Mouse (Mus musculus) megakaryocyte, adult 5-6 weeks (primary cell): ENCODE data around the gene Mgat4a. TPM values are rescaled to one million over a fixed set of nuclear protein-coding genes. Genes with fewer than 3 reads are reported as not detected.

Source experiments
- ATAC-seq: 2 replicates; pipeline ENCODE4 v1.8.0; 2016; ENCODE audit warnings: mild to moderate bottlenecking, inconsistent platforms; ENCODE audit not compliant: poor library complexity, severe bottlenecking
- total RNA-seq, 2 experiments: library from RNA; stranded (forward) in 1 of 2; stranded (reverse) in 1 of 2; fragments of 153-499, 151-499 nt in 1 of 2; fragments of 221-1000, 200-1000 nt in 1 of 2; gene quantifications; 2 replicates each; pipeline versions ENCODE4 v1.2.3 to v1.2.4; 2015 to 2017

The Mgat4a gene
- total RNA-seq, 2 experiments from 2014 or later: 3.5 to 5.5 TPM

DNA sequence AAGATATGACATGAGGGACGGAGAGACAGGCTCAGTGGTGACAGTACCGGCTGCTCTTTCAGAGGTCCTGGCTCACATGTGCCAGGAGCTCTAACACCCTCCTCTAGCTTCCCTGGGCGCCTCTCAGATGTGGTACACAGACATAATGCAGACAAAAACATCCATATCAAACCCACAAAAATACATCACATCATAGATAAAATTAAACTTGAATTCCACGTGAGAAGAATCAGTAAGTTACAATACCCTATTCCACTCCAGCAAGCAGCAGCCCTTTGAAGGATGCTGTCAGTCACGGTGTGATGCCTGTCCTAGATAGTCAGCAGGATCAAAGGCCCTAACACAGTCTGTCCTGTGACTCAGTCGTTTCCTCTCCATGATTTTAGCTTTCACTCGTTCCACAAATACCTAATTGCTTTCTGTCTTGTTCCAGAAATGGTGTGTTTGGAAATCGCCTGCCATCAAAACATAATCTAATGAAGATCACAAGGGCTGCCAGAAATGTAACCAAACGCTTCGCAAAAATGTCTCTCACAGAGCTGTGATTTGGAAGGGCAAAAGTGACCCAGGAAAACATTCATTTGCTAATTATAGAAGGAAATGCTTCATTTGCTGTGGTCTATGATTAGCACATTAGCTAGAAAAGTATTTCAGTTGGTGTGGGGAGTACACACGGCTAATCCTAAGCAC lies 44.1 kb downstream of the Mgat4a start:
- no peak for ATAC-seq

GRCm38 (mm10) chr1:37495698-37496321 lies 45.0 kb downstream of the Mgat4a start:
- peak; percentile 71 for ATAC-seq

DNA sequence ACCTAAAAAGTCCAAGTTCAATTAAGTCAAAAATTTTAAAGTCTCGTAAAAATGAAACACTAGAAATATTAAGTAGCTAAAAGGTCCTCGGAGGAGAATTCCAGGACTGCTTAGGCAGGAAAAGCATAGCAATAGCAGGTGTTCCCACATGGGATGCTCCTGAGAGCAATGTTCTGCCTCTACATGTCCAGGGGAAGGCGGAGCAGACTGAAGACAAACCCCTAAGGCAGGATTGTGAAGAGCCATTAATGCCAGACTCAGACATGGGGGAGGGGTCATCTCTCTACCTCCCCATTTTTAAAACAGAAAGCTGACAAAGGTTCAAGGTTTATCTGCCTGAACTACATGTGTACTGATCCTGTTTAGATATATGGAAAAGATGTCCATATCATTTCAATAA lies 45.7 kb downstream of the Mgat4a start:
- no peak for ATAC-seq

DNA sequence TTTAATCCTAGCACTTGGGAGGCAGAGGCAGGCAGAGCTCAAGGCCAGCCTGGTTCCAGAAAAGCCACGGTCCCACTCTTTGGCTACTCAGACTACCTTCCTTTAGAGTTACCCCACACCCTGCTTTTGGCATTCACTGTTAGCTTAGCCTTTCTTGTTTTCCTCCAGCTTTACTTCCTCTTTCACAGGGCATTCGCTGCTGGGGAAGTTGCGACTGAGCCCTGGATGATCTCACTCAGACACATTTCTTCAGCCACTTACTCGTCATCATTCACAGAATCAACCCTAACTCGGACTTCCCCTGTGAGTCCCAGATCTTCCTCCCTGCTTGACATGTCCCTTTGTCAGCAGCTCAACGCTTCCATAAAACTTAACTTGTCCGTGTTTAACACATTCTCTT lies 49.1 kb downstream of the Mgat4a start:
- peak; percentile 87 for ATAC-seq

DNA sequence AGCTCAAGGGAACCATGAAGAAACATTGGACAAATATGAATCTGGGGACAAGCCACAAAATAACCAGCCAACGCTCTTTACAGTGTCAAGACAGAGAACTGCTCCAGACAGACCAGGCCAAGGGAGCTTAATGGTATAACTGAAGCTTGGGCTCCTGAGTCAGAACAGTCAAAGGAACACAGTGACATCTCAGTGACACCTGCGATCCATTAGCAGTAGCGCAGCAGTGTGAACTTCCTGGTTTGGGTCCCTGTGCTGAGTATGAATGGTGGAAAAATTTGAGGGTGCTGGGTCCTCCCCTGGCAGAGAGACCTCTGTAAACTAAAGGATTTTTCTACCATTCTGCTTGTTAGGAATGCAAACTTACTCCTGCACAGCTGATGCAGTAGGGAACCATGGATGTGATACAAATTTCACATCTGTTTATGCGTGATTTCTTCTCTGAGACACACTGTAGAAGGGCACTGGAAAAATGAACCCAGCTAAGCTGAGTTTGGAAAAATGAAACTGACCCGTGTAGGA lies 50.1 kb downstream of the Mgat4a start:
- ATAC-seq: no peak

DNA sequence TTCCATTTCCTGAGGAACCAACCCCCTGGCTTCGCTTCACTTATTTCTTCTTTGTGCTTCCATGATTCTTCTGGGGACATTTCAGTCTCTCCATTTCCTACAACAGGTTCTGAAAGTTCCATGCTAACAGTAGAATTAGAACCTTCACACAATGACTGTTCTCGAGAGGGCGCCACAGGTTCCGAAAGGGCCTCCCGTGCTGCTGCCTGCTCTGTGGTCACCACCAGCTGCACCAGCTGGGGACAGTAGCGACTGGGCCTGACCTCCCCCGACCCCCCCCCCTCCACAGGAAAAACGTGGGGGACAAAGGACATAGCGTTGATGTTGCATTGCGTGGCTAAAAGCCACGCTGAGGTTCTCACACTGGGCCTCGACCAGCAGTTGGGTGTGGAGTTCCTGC lies 52.3 kb downstream of the Mgat4a start:
- no peak for ATAC-seq

DNA sequence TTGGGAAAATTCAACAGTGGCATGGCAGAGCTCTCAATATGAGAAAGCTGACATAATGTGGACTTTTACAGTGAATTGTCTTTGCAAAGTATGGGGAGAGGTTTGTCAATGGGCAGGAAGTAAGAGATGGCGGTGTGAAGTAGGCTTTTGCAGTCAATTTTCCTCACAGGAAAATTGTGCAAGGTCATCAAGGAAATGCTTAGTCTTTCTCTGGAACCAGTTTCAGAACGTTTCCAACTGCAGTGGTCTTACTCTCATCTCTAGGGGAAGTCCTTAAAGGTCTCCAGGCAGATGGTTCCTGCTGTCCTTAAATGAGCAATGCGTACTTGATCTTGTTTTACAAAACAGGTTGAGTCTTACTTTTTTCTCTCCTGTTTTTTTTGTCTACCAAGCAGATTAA lies 53.8 kb downstream of the Mgat4a start:
- peak; percentile 14; the same call in 1 of the 2 replicates for ATAC-seq

DNA sequence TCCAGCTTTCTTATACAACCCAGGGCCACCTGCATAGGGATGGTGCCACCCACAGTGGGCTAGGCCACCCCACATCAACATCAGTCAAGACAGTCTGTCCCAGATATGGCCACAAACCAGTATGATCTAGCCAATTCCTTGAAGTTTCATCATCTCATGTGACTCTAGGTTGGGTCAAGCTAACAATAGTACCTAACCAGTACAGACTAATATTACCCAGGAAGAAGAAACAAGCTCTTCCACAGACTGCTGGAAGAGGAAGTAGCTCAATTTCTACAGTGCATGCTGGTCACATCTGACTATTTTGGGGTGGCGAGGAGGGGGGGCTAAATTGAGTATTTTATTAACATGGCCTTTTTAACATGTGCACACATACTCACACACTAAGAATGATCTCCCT lies 54.4 kb downstream of the Mgat4a start:
- peak; percentile 85 for ATAC-seq

- ATAC-seq: no peak
Measured at GRCm38 (mm10) chr1:37484612-37485011, 56.2 kb downstream of the Mgat4a start.

DNA sequence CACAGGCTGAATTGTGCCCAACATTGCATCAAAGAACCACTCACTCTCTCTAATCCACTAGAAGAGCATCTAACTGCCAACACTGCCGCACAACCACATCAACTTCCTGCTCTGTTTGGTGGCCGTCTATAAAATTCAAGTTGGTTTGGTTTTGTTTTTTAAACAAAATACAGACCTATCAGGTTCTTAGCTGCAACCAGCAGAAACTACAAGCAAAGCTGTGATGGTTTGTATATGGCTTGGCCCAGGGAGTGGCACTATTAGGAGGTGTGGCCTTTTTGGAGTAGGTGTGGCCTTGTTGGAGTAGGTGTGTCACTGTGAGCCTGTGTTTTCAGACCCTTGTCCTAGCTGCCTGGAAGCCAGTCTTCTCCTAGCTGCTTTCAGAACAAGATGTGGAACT lies 59.5 kb downstream of the Mgat4a start:
- no peak for ATAC-seq

GRCm38 (mm10) chr1:37480731-37481130 lies 60.1 kb downstream of the Mgat4a start:
- no peak for ATAC-seq

DNA sequence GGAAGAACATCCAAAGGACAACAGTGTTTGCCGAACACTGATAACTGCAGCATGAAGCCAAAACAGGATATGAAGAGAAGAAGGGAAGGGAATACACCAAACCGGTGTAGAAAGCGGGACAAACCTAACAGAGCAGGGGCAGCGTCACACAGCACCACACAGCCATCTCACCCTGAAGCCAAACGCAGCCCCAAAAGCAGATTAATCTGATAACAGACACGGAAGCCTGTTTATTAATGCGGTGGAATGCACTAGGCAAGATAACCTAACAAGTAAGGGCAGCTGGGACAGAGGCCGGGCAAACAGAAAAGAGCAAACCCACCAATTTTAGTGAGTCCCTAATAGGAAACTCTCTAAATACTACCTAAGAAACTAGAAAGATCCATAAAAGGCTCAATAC lies 61.1 kb downstream of the Mgat4a start:
- ATAC-seq: no peak

GRCm38 (mm10) chr1:37479074-37479473 lies 61.7 kb downstream of the Mgat4a start:
- ATAC-seq: peak; percentile 84

DNA sequence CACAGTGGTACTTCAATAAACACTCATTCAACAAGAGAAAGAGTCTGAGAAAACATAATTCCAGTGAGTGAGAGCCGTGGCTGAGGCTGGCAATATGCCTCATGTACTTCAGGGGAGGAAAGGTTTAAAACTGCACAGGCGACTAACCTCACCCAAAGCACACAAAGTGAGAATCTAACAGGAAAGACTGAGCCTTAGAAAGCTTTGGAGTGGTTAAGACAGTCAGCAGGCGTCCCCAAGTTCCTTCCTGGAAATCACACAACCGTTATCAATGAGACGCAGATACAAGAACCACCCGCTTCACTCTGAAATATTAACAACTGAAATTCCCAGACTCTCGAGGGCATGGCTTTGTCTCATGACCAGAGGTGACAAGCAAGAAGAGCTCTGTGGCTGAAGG lies 62.4 kb downstream of the Mgat4a start:
- no peak for ATAC-seq

DNA sequence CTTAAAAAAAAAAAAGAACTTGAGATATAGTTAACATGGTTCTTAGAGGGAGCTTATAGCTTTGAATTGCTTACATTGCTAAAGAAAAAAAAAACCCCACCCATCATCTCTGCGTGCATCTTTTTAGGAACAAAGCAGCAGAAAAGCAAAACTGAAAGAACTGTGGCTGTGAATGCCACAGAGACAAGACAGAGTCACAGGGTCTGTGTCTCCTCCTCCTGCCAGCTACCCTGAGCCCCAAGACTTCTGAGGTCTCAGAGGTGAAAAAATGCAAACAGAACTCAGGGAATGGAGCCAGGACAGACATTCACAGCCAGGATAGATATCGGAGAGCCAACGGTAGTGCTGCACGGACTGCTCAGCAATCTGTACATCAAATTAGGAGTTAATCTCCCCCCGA lies 62.9 kb downstream of the Mgat4a start:
- peak; percentile 44 for ATAC-seq

DNA sequence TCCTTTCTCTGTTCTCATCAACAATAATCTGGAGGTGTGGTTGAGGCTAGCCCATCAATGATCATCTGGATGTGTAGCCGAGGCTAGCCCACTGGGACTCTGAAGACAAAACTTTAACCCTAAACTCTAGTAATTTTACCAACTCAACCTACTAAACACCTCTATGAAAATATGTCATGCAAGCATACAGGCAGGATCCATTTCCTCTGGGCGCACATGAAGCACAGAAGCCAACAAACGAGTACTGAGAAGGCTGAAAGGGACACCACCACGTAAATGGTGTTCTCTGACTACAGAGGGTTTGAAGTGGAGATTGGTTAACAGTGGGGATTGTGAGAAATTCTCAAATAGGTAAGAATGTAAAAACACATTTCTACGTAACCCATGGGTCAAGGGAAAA lies 63.6 kb downstream of the Mgat4a start:
- ATAC-seq: no peak

- no peak for ATAC-seq
Measured at GRCm38 (mm10) chr1:37475312-37475711, 65.5 kb downstream of the Mgat4a start.

DNA sequence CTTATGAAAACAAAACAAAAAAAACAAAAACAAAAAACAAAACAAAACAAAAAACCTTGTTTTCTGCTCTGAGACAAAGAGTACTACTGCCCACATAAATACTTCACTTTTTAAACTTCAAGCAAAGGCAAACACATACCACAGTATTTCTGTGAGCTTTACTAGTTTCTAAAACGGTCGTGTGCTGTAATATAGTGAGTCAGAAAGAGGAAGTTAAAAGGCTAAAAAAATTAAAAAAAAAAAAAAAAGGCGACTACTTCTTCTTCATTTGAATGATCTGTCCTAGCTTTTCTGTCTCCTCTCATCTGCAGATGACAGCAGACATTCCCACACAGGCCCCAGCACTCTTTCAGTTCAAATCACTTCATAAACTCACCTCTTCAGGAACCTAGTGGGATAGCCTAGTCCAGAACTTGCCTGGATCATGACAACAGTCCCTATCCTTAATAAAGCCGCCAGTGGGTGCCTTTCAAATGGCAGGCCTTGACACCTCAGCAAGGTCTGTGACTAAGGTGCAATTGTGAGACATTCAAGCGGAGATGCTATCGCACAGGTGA lies 66.1 kb downstream of the Mgat4a start:
- ATAC-seq: peak; percentile 20

DNA sequence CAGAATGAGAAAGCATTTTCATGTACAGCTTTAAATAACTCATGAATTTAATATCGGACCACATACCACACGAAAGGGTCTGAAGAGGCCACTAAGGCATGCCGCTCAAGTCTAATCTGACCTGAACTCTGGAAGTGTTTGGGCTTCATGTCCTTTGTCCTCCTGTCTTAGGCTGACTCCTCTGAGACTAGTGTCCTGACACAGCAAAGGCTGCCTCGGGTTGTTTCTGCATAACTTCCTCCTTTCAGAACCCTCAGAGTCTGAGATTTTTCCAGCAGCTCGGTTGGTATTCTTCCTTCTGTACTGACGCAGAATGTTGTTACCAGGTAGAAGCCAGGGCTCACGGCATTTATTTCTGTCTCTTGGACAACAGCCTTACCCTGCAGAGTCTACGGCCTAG lies 66.8 kb downstream of the Mgat4a start:
- ATAC-seq: peak; percentile 58

DNA sequence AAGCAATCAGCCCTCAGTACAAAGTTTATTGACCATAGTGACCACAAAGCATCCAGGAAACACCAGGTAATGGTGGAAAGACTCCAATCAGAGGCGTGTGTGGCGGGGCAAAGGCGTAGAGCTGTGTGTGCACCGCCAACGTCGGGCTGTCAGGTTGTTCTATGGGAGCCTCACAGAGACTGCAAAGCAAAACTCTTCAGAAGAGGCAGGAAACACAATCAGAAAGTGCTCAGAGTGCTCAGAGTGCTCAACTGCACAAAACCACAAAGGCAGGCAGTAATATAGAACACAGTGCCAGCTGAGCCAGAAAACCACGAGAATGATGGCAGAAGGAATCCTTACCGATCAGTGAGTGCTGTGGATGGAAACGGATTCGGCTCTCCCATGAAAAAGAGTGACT lies 67.6 kb downstream of the Mgat4a start:
- no peak for ATAC-seq

DNA sequence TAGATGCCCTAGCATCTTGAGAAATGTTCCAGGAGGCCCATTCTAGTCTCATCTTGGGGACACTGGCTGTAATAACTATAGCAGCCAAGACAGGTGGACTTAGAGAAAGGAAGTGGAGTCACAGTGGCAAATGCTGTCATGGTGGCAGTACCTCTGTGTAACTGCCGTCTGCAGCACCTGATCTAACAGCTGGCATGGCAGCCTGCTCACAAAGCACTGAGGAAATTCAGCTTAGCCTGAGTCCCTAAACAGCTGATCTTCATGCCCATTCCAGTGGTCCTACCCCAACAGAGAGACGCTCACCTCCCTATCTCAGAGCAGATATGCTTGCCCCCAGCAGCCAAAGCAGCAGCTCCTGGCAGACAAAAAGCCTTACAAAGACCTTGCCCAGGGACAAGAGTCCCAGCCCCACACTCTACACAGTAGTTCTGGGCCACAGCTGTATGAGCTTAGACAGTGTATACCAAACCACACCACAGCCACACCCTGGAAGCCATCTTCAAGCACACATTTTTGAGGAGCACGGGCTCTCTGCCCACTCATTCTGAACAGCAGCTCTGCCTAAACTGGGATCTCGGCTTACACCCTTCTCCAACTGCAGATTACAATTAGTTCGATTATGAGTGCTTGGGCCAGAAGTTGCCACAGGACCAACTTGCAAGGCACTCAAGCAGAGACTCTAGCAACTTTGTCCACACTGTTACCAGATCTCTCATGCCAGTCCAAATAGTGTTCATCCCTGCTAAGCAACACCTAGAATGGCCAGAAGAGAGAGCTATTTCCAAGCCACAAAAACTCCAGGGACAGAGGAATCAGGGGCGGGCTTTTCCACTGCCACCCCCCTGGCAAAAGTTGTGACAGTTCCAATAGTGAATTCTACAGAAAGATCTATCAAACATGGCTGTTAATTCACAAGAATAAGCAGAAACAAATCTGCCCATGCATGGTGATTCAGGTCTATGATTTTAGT lies 69.4 kb downstream of the Mgat4a start:
- no peak for ATAC-seq
